Mouse (Mus musculus): ENCODE data around the gene Sct.

Sct gene

GRCm38 (mm10) chr7:141292583-141293388 lies 13.9 kb upstream of the Sct start:
- intact Hi-C loops (cut with DNase I) = no loop called here

- intact Hi-C loops (cut with DNase I) = no loop called here
Observed at GRCm38 (mm10) chr7:141291921-141292582, 13.1 kb upstream of the Sct start, which contains the start of gene Drd4. Gene Drd4, plus strand, starts transcription at chr7:141292006.

- intact Hi-C loops (cut with DNase I) = no loop called here
Observed at GRCm38 (mm10) chr7:141288042-141288441, 9.1 kb upstream of the Sct start.

GRCm38 (mm10) chr7:141282756-141283155 lies 3.8 kb upstream of the Sct start:
- intact Hi-C loops (cut with DNase I) = no loop called here

- intact Hi-C loops (cut with DNase I) = no loop called here
Observed at GRCm38 (mm10) chr7:141281442-141281841, 2.5 kb upstream of the Sct start.

- intact Hi-C loops (cut with DNase I) = loop anchor here (5.0 kb wide), 1 partner anchor 39 kb away; no protein-coding TSS in a partner anchor
Observed at GRCm38 (mm10) chr7:141277701-141278678, 943 bp downstream of the Sct start.

GRCm38 (mm10) chr7:141276546-141276945 lies 2.4 kb downstream of the Sct start, which contains the start of gene Cdhr5:
Gene Cdhr5, minus strand, starts transcription at chr7:141276786.
- intact Hi-C loops (cut with DNase I) = loop anchor here (5.0 kb wide), 1 partner anchor 41 kb away; no protein-coding TSS in a partner anchor

- intact Hi-C loops (cut with DNase I) = loop anchor here (5.0 kb wide), 1 partner anchor 42 kb away; no protein-coding TSS in a partner anchor
Observed at GRCm38 (mm10) chr7:141275356-141275755, 3.6 kb downstream of the Sct start.

GRCm38 (mm10) chr7:141270631-141271030 lies 8.3 kb downstream of the Sct start:
- intact Hi-C loops (cut with DNase I) = no loop called here

GRCm38 (mm10) chr7:141269273-141269545 lies 9.7 kb downstream of the Sct start:
- intact Hi-C loops (cut with DNase I) = loop anchor here (10.0 kb wide), 1 partner anchor 96 kb away; no protein-coding TSS in a partner anchor

- intact Hi-C loops (cut with DNase I) = loop anchor here (10.0 kb wide), 1 partner anchor 96 kb away; no protein-coding TSS in a partner anchor
Observed at GRCm38 (mm10) chr7:141268466-141269272, 10.3 kb downstream of the Sct start.

- intact Hi-C loops (cut with DNase I) = loop anchor here (10.0 kb wide), 1 partner anchor 99 kb away; no protein-coding TSS in a partner anchor
Observed at GRCm38 (mm10) chr7:141265739-141266561, 13.0 kb downstream of the Sct start, which contains the start of gene Irf7. Gene Irf7, minus strand, starts transcription at chr7:141266481.

GRCm38 (mm10) chr7:141265411-141265738 lies 13.6 kb downstream of the Sct start:
- intact Hi-C loops (cut with DNase I) = loop anchor here (10.0 kb wide), 1 partner anchor 99 kb away; no protein-coding TSS in a partner anchor

- intact Hi-C loops (cut with DNase I) = loop anchor here (10.0 kb wide), 1 partner anchor 100 kb away; no protein-coding TSS in a partner anchor
Observed at GRCm38 (mm10) chr7:141264761-141265410, 14.0 kb downstream of the Sct start.

- intact Hi-C loops (cut with DNase I) = loop anchor here (10.0 kb wide), 1 partner anchor 101 kb away; no protein-coding TSS in a partner anchor
Observed at GRCm38 (mm10) chr7:141264041-141264700, 14.8 kb downstream of the Sct start.

- intact Hi-C loops (cut with DNase I) = loop anchor here (10.0 kb wide), 1 partner anchor 101 kb away; no protein-coding TSS in a partner anchor
Observed at GRCm38 (mm10) chr7:141263640-141264039, 15.3 kb downstream of the Sct start.

GRCm38 (mm10) chr7:141261480-141261879 lies 17.5 kb downstream of the Sct start:
- intact Hi-C loops (cut with DNase I) = loop anchor here (10.0 kb wide), 1 partner anchor 103 kb away; no protein-coding TSS in a partner anchor

- intact Hi-C loops (cut with DNase I) = no loop called here
Observed at GRCm38 (mm10) chr7:141256159-141256558, 22.8 kb downstream of the Sct start.

Measured in adrenal gland (tissue).